Mouse (Mus musculus) spleen, adult 2 months (tissue): Measurements from ENCODE around the gene Ano8. TPM values are rescaled to one million over a fixed set of nuclear protein-coding genes. Genes with fewer than 3 reads are reported as not detected.
"Not testable (repeated sequence)": the region's sequence is repeated elsewhere in the genome, so short reads cannot be mapped to it uniquely, and the experiment has no call there.

Experiments used
- DNase-seq, 2 experiments: peaks; one replicate each; pipeline versions ENCODE4 v3.0.0 to v3.0.0-alpha.2; 2012 to 2021; ENCODE audit warnings: low spot score in 2 of 2, low read depth in 1 of 2
- H3K27ac ChIP-seq: fragments of 200-500 bp; 2 replicates; pipeline ENCODE4 v1.5.1; 2012; ENCODE audit warnings: low read length, inconsistent platforms; ENCODE audit not compliant: insufficient read depth
- H3K27me3 ChIP-seq: fragments of 200-500 bp; 2 replicates; pipeline ENCODE4 v1.6.1; 2012; ENCODE audit warnings: mild to moderate bottlenecking, moderate library complexity, low read length, inconsistent platforms; ENCODE audit not compliant: control insufficient read depth, insufficient read depth
- H3K36me3 ChIP-seq: fragments of 200-500 bp; 2 replicates; pipeline ENCODE4 v1.6.1; 2012; ENCODE audit warnings: mild to moderate bottlenecking, low read length, inconsistent platforms; ENCODE audit not compliant: control insufficient read depth, insufficient read depth
- H3K4me1 ChIP-seq: fragments of 200-500 bp; 2 replicates; pipeline ENCODE4 v1.6.1; 2011; ENCODE audit warnings: inconsistent platforms; ENCODE audit not compliant: control insufficient read depth, insufficient read depth, insufficient read length
- H3K4me3 ChIP-seq: fragments of 200-500 bp; 2 replicates; pipeline ENCODE4 v1.5.1; 2011; ENCODE audit warnings: mild to moderate bottlenecking, inconsistent platforms; ENCODE audit not compliant: insufficient read depth, insufficient read length; ENCODE audit errors: extremely low read depth
- CTCF ChIP-seq: fragments of 200-500 bp; IDR thresholded peaks from 2 replicates; pipeline ENCODE4 v1.5.1; 2011; ENCODE audit warnings: mild to moderate bottlenecking, inconsistent platforms; ENCODE audit not compliant: insufficient read depth, insufficient read length, insufficient replicate concordance; ENCODE audit errors: extremely low read depth
- POLR2A ChIP-seq: fragments of 200-500 bp; IDR thresholded peaks from 2 replicates; pipeline ENCODE4 v1.6.1; 2011; ENCODE audit warnings: low read depth, low read length, inconsistent platforms
- WGBS: fragments of 180-500 bp; shearing (Covaris S2); methylation state at CpG from one replicate; pipeline ENCODE4 v1.1.7; 2018; 5-methylcytosine and 5-hydroxymethylcytosine counted together
- polyA plus RNA-seq: library from polyadenylated mRNA; depleted of rRNA; stranded (reverse); fragments of >200 nt; gene quantifications from 2 replicates; pipeline ENCODE4 v1.2.3, GENCODE M21; 2012

Gene Ano8
- polyA plus RNA-seq, 1 experiment, result 15.1 TPM

DNA sequence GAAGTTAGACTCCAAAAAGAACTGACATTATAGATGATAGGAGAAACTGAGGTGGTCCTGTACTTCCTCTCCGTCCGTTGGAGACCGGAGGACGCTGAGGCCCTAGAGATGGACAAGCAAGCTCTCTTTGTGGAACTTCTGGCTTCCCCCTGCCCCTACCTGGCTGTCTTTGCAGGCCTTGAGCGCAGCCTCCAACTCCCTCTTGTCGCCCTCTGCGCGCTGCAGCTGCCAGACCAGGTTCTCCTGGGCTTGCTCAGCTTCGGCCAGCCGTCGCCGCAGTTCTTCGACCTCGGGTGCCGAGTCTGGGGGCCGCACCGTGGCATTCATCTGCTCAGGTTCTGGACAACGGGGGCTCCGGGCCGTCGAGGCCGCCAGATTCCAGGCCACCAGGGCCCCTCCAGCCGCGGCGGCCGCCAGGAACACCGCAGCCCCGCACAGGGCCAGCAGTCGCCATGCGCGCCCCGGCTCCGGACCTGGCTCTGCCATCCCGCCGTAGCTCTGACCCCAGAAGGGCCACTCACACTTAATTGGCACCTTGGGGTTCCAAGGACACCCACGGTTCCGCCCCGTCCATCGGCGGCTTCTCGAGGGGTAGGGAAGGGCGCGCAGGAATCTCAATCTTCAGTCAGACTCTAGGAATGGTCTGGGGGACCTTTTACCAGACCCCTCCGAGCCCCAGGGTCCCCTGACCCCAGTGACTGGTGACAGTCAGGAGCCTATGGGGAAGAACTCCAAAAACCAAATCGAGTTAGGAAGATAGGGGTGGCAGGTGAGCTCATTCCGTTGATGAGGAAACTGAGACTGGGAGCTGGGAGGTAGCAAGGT lies 39.7 kb upstream of the Ano8 start, which contains the start of gene Ccdc194:
TSS of gene Ccdc194 (minus strand) at position 486 of the 825 bp plus-strand sequence.
- no peaks in the 10 kb centered on the region for H3K36me3 ChIP-seq
- H3K27ac ChIP-seq, result no peak within 1 kb of the TSS
- TF ChIP-seq CTCF (no peak), POLR2A (no peak)
- no peak for DNase-seq
- no peak within 1 kb of the TSS for H3K4me3 ChIP-seq
- WGBS, result 85% methylated on average over 46 of the region's 46 CpGs
- H3K27me3 ChIP-seq, result no peaks in the 10 kb centered on the region
- H3K4me1 ChIP-seq, result peaks cover 5% of the 10 kb centered on the region; the same call in 1 of the 2 replicates

DNA sequence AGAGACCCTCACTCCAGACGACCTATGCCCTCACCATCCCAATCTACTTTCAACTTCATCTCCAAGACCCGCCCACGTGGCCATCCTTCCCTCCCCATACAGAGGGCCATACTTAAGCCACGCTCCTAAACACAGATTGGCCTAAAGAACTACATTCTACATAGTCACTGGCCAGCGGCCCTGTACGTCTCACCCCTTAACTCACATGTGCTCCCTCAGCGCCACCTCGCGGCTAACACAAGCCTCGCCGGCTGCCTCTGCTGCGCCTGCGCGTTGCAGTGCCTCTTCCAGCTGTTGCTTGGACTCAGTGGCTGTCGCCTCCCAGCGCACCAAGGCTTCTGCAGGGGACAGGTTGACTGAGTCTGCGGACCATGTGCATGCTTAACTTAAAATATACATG lies 35.9 kb upstream of the Ano8 start:
- Histone ChIP-seq H3K36me3 (no peaks in the 10 kb centered on the region), H3K27ac (no peak overlapping the region), H3K27me3 (no peaks in the 10 kb centered on the region), H3K4me3 (no peak overlapping the region), H3K4me1 (no peaks in the 10 kb centered on the region)
- peak; percentile 78 to 94 for DNase-seq
- 2% methylated on average over 17 of the region's 17 CpGs for WGBS
- TF ChIP-seq POLR2A (no peak), CTCF (peak; percentile 95)

DNA sequence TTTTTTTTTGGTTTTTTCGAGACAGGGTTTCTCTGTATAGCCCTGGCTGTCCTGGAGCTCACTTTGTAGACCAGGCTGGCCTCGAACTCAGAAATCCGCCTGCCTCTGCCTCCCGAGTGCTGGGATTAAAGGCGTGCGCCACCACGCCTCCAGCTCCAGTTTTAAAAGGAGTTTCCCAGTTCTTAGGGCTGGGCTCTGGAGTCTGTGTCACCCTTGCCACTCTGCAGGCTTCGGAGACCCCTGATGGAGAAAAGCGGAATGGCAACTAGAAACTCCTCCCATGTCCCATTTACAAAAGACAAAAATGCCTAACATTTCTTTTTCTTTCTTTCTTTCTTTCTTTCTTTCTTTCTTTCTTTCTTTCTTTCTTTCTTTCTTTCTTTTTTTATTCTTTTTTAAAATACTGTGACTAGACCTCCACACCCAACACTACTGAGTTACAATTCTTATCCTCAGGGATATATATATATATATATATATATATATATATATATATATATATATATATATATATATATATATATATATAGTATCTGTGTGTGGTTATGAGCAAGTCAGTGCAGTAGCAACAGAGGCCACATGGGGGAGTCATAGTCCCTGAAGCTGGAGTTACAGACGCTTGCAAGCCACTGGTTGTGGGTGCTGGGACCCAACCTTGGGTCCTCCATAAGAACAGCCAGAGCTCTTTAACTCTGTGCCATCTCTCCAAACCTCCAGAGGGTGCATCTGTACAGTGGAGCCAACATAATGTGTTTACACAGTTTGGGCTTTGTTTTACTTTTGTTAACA lies 33.5 kb upstream of the Ano8 start:
- not testable (repeated sequence) for H3K27me3 ChIP-seq

DNA sequence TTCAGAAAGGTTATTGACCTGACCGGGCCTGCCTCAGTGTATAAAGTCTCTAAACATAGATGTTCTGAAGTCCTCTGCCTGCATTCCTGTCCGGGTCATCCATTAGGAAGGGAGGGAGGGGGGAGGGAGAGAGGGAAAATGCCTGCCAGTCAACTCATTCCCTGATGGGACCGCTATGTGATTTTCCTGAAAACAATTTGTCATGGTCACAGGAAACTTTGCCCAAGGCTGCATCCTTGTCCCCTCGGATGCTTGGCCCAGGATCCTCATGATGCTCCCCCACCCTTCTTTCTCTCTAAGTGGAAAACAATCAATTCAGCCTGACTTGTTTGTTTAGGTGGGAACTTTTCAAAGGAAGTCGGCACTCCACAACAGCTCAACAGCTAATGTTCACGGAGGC lies 31.0 kb upstream of the Ano8 start:
- TF ChIP-seq POLR2A, result no peak
- H3K4me1 ChIP-seq, result no peaks in the 10 kb centered on the region
- no peaks in the 10 kb centered on the region for H3K27me3 ChIP-seq
- WGBS, result 75% methylated on average over 6 of the region's 6 CpGs
- no peaks in the 10 kb centered on the region for H3K36me3 ChIP-seq
- no peak for DNase-seq
- no peak overlapping the region for H3K27ac ChIP-seq
- no peak overlapping the region for H3K4me3 ChIP-seq

More for the DNA sequence above, 33.5 kb upstream of the Ano8 start:
- H3K4me1 ChIP-seq, H3K27ac ChIP-seq, H3K4me3 ChIP-seq, H3K36me3 ChIP-seq: not testable (repeated sequence)
- DNase-seq, result peak; percentile 38 to 41
- WGBS, result 23% methylated on average over 10 of the region's 10 CpGs
- TF ChIP-seq CTCF, result peak; percentile 38; the same call in 1 of the 2 replicates

DNA sequence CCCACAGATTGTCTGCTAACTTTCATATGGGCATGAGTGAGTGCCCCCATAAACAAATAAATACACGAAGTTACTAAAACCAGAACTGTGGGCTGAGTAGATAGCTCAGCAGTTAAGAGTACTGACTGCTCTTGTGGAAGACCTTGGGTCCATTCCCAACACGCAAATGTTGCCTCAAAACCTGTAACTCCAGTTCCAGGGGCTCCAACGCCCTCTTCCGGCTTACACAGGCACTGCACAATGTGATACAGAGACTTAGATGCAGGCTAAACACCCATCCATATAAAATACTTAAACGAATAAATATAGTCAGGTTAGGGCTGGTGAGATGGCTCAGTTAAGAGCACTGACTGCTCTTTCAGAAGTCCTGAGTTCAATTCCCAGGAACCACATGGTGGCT lies 29.3 kb upstream of the Ano8 start:
- H3K36me3 ChIP-seq, result no peaks in the 10 kb centered on the region
- TF ChIP-seq CTCF, result no peak
- TF ChIP-seq POLR2A, result no peak
- 84% methylated on average over 5 of the region's 5 CpGs for WGBS
- H3K4me1 ChIP-seq, result no peaks in the 10 kb centered on the region
- H3K27me3 ChIP-seq, result no peaks in the 10 kb centered on the region
- no peak for DNase-seq
- H3K4me3 ChIP-seq, result no peak overlapping the region
- no peak overlapping the region for H3K27ac ChIP-seq

DNA sequence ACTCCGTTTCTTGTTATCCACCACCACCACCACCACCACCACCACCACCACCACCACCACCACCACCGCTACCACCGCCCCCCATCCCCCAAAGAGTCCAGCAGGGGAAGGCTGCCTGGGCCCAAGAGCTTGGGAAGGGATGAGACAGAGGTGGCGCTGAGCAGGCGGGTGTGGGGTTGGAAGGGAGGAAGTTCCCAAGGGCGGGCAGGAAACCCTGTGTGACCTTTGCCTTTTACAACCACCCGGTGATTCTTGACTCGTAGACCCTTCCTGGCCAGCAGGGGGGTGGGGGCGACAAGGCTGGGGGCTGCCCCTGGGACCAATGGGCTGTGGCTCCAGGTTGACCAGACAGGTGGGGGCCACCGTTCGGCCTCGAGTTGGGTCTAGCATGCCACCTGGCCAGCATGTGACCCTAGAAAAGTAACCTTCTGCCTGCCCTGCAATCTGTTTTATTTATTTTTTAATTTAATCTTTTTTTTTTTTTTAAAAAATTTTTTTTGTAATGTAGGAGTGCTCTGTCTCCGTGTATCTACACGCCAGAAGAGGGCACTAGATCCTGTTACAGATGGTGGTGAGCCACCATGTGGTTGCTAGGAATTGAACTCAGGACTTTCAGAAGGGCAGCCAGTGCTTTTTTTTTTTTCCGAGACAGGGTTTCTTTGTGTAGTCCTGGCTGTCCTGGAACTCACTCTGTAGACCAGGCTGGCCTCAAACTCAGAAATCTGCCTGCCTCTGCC lies 27.4 kb upstream of the Ano8 start:
- no peaks in the 10 kb centered on the region for H3K4me1 ChIP-seq
- 32% methylated on average over 14 of the region's 15 CpGs for WGBS
- no peaks in the 10 kb centered on the region for H3K36me3 ChIP-seq
- H3K27ac ChIP-seq, result no peak overlapping the region
- TF ChIP-seq CTCF (no peak), POLR2A (no peak)
- no peak for DNase-seq
- no peaks in the 10 kb centered on the region for H3K27me3 ChIP-seq
- H3K4me3 ChIP-seq, result no peak overlapping the region
